Mouse (Mus musculus) A20 (cell line): ENCODE results near the gene Apex1.
"Not testable (repeated sequence)": the region's sequence is repeated elsewhere in the genome, so short reads cannot be mapped to it uniquely, and the experiment has no call there.

Experiments
- DNase-seq: peaks from one replicate; pipeline ENCODE4 v3.0.0-alpha.2; 2011; ENCODE audit warnings: low read depth, low spot score

The Apex1 gene

GRCm38 (mm10) chr14:50925111-50925920 is 548 bp downstream of the Apex1 start:
- no peak for DNase-seq

GRCm38 (mm10) chr14:50927366-50927765 is 2.6 kb downstream of the Apex1 start:
- DNase-seq, result no peak

GRCm38 (mm10) chr14:50929951-50930350 is 5.2 kb downstream of the Apex1 start:
- peak; percentile 82 for DNase-seq

- peak; percentile 89 for DNase-seq
These were observed 5.6 kb downstream of the Apex1 start for GRCm38 (mm10) chr14:50930377-50930753.

- DNase-seq, result peak; percentile 99
These were observed 6.2 kb downstream of the Apex1 start, which contains the start of the genes Pip4p1 and Pnp for GRCm38 (mm10) chr14:50930754-50931492. Gene Pip4p1, minus strand, starts transcription at chr14:50930856. Gene Pnp, plus strand, starts transcription at chr14:50931082.

GRCm38 (mm10) chr14:50931493-50932020 is 6.8 kb downstream of the Apex1 start:
- DNase-seq, result peak; percentile 70

- no peak for DNase-seq
These were observed 11.9 kb downstream of the Apex1 start for GRCm38 (mm10) chr14:50936649-50937048.

GRCm38 (mm10) chr14:50938119-50938908 is 13.5 kb downstream of the Apex1 start:
- no peak for DNase-seq

GRCm38 (mm10) chr14:50938940-50939339 is 14.2 kb downstream of the Apex1 start:
- peak; percentile 85 for DNase-seq

- DNase-seq, result peak; percentile 96
These were observed 19.3 kb downstream of the Apex1 start, which contains the start of gene Gm49342 for GRCm38 (mm10) chr14:50943932-50944667. Gene Gm49342, plus strand, starts transcription at chr14:50944517.

- not testable (repeated sequence) for DNase-seq
These were observed 19.9 kb downstream of the Apex1 start for GRCm38 (mm10) chr14:50944668-50945033.

- peak; percentile 23 for DNase-seq
These were observed 20.3 kb downstream of the Apex1 start for GRCm38 (mm10) chr14:50945081-50945480.

GRCm38 (mm10) chr14:50945526-50945925 is 20.8 kb downstream of the Apex1 start:
- not testable (repeated sequence) for DNase-seq

GRCm38 (mm10) chr14:50955487-50955886 is 30.7 kb downstream of the Apex1 start:
- DNase-seq, result no peak

- DNase-seq, result not testable (repeated sequence)
These were observed 31.3 kb downstream of the Apex1 start, which contains the start of gene Pnp2 for GRCm38 (mm10) chr14:50955942-50956508. Gene Pnp2, plus strand, starts transcription at chr14:50955992.

GRCm38 (mm10) chr14:50956724-50957123 is 32.0 kb downstream of the Apex1 start:
- DNase-seq, result not testable (repeated sequence)

- DNase-seq, result not testable (repeated sequence)
These were observed 32.4 kb downstream of the Apex1 start for GRCm38 (mm10) chr14:50957146-50957545.

- DNase-seq, result not testable (repeated sequence)
These were observed 33.7 kb downstream of the Apex1 start for GRCm38 (mm10) chr14:50958289-50958995.

GRCm38 (mm10) chr14:50968216-50968980 is 43.6 kb downstream of the Apex1 start:
- no peak for DNase-seq
